Mouse (Mus musculus) liver, embryonic 14.5 days (tissue): Measurements from ENCODE around the gene Sumf1. TPM values are rescaled to one million over a fixed set of nuclear protein-coding genes. Genes with fewer than 3 reads are reported as not detected.

Source experiments
- ATAC-seq: fragments of 200-750 bp; cut with Nextera tagmentation; 2 replicates; pipeline ENCODE4 v1.8.0; 2017; ENCODE audit warnings: moderate number of reproducible peaks, mild to moderate bottlenecking, moderate library complexity; ENCODE audit not compliant: insufficient read depth
- DNase-seq, 3 experiments: peaks; one replicate each; pipeline ENCODE4 v3.0.0-alpha.2; 2012 to 2013; ENCODE audit warnings: low read depth in 3 of 3, low spot score in 3 of 3
- H3K27ac ChIP-seq: fragments of 300-500 bp; sonication (generic); 2 replicates; pipeline ENCODE4 v1.5.1; 2014; ENCODE audit warnings: moderate library complexity, mild to moderate bottlenecking, control low read depth, inconsistent platforms
- H3K27me3 ChIP-seq: fragments of 300-500 bp; sonication (generic); 2 replicates; pipeline ENCODE4 v1.6.1; 2014; ENCODE audit warnings: mild to moderate bottlenecking, low read length, moderate library complexity; ENCODE audit not compliant: control insufficient read depth, insufficient read depth
- H3K36me3 ChIP-seq: fragments of 300-500 bp; sonication (generic); replicated peaks from 2 replicates; pipeline ENCODE4 v1.6.1; 2014; ENCODE audit warnings: low read depth; ENCODE audit not compliant: control insufficient read depth, insufficient read depth
- H3K4me1 ChIP-seq, 2 experiments: fragments of 200-500 bp in 1 of 2; fragments of 300-500 bp in 1 of 2; sonication (generic) in 1 of 2; replicated peaks; 2 replicates each; pipeline ENCODE4 v1.6.1; 2012 to 2014; ENCODE audit warnings: antibody characterized with exemption in 1 of 2, inconsistent platforms in 1 of 2, low read length in 1 of 2; ENCODE audit not compliant: control insufficient read depth in 2 of 2, insufficient read depth in 2 of 2
- H3K4me2 ChIP-seq: fragments of 300-500 bp; sonication (generic); 2 replicates; pipeline ENCODE4 v1.6.1; 2014; ENCODE audit warnings: low read depth, mild to moderate bottlenecking, control low read depth, moderate library complexity
- H3K4me3 ChIP-seq, 2 experiments: fragments of 200-500 bp in 1 of 2; fragments of 300-500 bp in 1 of 2; sonication (generic) in 1 of 2; 2 replicates each; pipeline ENCODE4 v1.5.1; 2012 to 2014; ENCODE audit warnings: low read depth in 2 of 2, low read length in 2 of 2, mild to moderate bottlenecking in 2 of 2, control low read depth in 1 of 2, inconsistent platforms in 1 of 2, moderate library complexity in 1 of 2; ENCODE audit not compliant: insufficient read depth in 1 of 2
- H3K9ac ChIP-seq: fragments of 300-500 bp; sonication (generic); replicated peaks from 2 replicates; pipeline ENCODE4 v1.6.1; 2014; ENCODE audit warnings: mild to moderate bottlenecking, control low read depth, moderate library complexity
- H3K9me3 ChIP-seq: fragments of 300-500 bp; sonication (generic); 2 replicates; pipeline ENCODE4 v1.6.1; 2016; ENCODE audit warnings: low read length, mixed read lengths; ENCODE audit not compliant: control insufficient read depth
- CTCF ChIP-seq: IDR thresholded peaks from 2 replicates; pipeline ENCODE4 v1.5.1; 2016; ENCODE audit warnings: antibody characterized with exemption, low read depth, control low read depth
- EP300 ChIP-seq: IDR thresholded peaks from 2 replicates; pipeline ENCODE4 v1.6.1; 2016; ENCODE audit warnings: antibody characterized with exemption, low read depth
- WGBS: fragments of 180-500 bp; shearing (Covaris S2); extraction: QIAGEN DNeasy Blood & Tissue Kit; methylation state at CpG from one replicate; pipeline ENCODE4 v1.1.7; 2014; ENCODE audit not compliant: insufficient replicate concordance; 5-methylcytosine and 5-hydroxymethylcytosine counted together
- polyA plus RNA-seq, 2 experiments: library from polyadenylated mRNA; depleted of rRNA in 1 of 2; stranded (reverse) in 1 of 2; unstranded in 1 of 2; fragments of >200 nt; fragmentation: Nextera tagmentation in 1 of 2; extraction: Ambion mirVana in 1 of 2; gene quantifications; 2 replicates each; pipeline versions ENCODE4 v1.2.1 to v1.2.3; 2012 to 2014

Gene Sumf1
- polyA plus RNA-seq, 2 experiments: 5.4 to 8.2 TPM

DNA sequence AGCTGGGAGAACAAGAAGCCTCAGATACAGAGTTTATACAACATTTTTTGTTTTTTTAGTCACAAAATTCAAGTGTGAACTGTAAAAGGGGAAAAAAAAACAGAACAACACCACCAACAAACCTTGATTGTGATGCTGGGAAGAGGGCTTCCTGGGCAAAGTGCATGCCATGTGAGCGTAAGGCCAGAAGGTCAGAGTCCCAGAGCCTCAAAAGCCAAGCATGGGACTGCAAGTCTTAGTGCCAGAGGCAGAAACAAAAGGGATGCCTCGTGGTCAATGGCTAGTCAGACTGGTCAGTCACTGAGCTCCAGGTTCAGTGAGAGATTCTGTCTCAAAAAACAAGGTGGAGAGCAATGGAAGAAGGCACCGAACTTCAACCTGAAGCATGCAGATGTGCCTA is 92.7 kb downstream of the Sumf1 start:
- H3K4me1 ChIP-seq: no peaks in the 10 kb centered on the region
- no peak overlapping the region for H3K4me2 ChIP-seq
- WGBS: 70% methylated on average over 3 of the region's 3 CpGs
- H3K4me3 ChIP-seq: no peak overlapping the region
- ATAC-seq: no peak
- no peak for DNase-seq
- no peaks in the 10 kb centered on the region for H3K9me3 ChIP-seq
- no peak overlapping the region for H3K9ac ChIP-seq
- no peak overlapping the region for H3K27ac ChIP-seq
- no peaks in the 10 kb centered on the region for H3K27me3 ChIP-seq
- TF ChIP-seq CTCF (no peak), EP300 (no peak)
- H3K36me3 ChIP-seq: no peaks in the 10 kb centered on the region

DNA sequence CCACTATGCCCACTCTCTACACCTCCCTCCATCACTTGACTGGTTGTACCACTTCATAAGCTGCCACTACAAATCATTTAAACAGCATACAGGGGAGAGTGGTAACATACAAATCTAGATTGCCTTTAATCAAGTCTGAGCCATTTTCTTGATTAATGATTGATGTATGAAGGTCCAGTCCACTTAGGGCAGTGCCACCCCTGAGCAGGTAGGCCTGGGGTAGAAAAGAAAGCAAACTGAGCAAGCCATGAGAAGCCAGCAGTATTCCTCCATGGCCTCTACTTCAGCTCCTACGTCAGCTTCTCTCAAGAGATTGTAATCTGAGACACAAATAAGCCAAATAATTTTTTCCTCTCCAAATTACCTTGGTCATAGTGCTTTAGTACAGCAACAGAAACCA is 94.1 kb downstream of the Sumf1 start:
- Histone ChIP-seq H3K36me3 (no peaks in the 10 kb centered on the region), H3K4me1 (no peaks in the 10 kb centered on the region), H3K4me3 (no peak overlapping the region), H3K27me3 (no peaks in the 10 kb centered on the region), H3K4me2 (no peak overlapping the region), H3K9me3 (no peaks in the 10 kb centered on the region), H3K27ac (no peak overlapping the region), H3K9ac (no peak overlapping the region)
- 39% methylated on average over 1 of the region's 1 CpGs for WGBS
- DNase-seq: no peak
- TF ChIP-seq CTCF (no peak), EP300 (no peak)
- no peak for ATAC-seq

DNA sequence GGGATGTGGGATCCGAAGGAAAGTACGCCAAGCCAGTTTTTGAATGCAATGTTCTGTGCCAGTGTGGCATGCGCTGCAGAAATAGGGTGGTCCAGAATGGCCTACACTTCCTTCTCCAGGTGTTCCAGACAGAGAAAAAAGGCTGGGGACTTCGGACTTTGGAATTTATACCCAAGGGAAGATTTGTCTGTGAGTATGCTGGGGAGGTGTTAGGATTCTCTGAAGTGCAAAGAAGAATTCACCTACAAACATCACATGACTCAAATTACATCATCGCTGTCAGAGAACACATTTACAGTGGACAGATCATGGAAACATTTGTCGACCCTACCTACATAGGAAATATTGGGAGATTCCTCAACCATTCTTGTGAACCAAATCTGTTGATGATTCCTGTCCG is 109.5 kb downstream of the Sumf1 start:
- no peaks in the 10 kb centered on the region for H3K9me3 ChIP-seq
- no peak overlapping the region for H3K4me2 ChIP-seq
- 75% methylated on average over 7 of the region's 7 CpGs for WGBS
- H3K9ac ChIP-seq: no peak overlapping the region
- ATAC-seq (no peak), DNase-seq (no peak)
- H3K27ac ChIP-seq: no peak overlapping the region
- no peaks in the 10 kb centered on the region for H3K27me3 ChIP-seq
- TF ChIP-seq CTCF (no peak), EP300 (no peak)
- H3K36me3 ChIP-seq: no peaks in the 10 kb centered on the region
- H3K4me3 ChIP-seq: no peak overlapping the region
- no peaks in the 10 kb centered on the region for H3K4me1 ChIP-seq

DNA sequence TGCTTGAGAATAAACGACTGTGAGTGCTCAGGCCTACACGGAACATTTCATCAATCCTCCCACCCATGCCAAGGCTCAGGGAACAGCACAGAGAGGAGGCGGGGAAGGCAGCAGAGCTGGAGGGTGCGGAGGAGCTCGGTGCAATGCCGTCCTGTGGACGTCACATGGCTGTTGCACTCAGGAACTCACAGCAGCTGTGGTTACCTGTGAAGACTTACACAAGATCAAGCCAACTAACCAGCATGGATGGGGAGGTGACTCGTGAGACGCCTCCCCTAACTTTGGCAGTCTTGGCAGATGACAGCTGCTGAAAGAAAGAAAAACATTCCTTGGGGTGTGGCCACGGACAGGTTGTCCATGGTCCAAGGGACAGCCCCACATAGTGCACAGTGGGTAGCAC is 110.8 kb downstream of the Sumf1 start:
- DNase-seq (no peak), ATAC-seq (no peak)
- H3K36me3 ChIP-seq: no peaks in the 10 kb centered on the region
- WGBS: 78% methylated on average over 10 of the region's 10 CpGs
- H3K9ac ChIP-seq: no peak overlapping the region
- H3K4me1 ChIP-seq: no peaks in the 10 kb centered on the region
- no peak overlapping the region for H3K27ac ChIP-seq
- H3K9me3 ChIP-seq: no peaks in the 10 kb centered on the region
- H3K4me3 ChIP-seq: no peak overlapping the region
- no peak overlapping the region for H3K4me2 ChIP-seq
- no peaks in the 10 kb centered on the region for H3K27me3 ChIP-seq
- TF ChIP-seq CTCF: no peak
- no peak for TF ChIP-seq EP300

DNA sequence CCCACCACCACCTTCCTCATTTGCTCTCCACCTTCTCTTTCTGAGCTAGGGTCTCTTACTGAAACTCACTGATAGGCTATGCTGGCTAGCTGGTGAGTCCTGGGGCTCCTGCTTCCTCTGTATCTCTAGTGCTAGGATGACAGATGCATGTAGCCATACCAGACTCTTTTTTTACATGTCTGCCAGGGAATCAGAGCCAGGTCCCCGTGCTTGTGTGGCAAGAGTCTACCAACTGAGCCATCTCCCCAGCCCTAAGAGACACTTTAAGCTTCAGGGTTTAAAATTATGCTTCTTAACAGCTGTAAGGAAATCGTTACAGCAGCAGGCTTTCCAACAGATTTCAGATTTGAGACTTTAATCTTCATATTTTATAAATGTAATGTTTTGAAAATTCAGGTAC is 111.5 kb downstream of the Sumf1 start:
- 58% methylated on average over 2 of the region's 2 CpGs for WGBS
- no peaks in the 10 kb centered on the region for H3K9me3 ChIP-seq

DNA sequence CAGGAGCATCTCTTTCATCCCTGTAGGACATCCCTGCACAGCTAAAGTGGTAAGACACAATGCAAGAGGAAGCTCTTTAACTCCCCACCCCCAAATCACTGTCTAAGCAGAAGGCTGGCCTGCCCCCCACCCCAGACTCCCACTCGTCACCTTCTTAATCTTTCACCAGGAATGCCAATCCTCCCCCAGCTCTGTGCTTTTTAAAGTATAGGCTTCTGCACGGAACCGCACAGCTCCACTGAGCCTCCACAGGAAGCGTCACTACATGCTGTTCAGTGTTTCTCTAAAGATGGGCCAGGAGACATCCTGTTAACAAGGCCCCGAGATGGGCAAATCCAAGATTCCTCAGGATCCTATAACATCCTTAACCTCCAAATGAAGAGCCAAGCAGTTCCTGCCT is 112.3 kb downstream of the Sumf1 start:
- H3K9me3 ChIP-seq: no peaks in the 10 kb centered on the region

More for the DNA sequence above, 111.5 kb downstream of the Sumf1 start:
- Histone ChIP-seq H3K9ac (no peak overlapping the region), H3K27me3 (no peaks in the 10 kb centered on the region), H3K27ac (no peak overlapping the region), H3K36me3 (no peaks in the 10 kb centered on the region), H3K4me1 (no peaks in the 10 kb centered on the region), H3K4me2 (no peak overlapping the region), H3K4me3 (no peak overlapping the region)
- ATAC-seq (no peak), DNase-seq (no peak)
- no peak for TF ChIP-seq EP300
- no peak for TF ChIP-seq CTCF

More for the DNA sequence above, 112.3 kb downstream of the Sumf1 start:
- ATAC-seq (no peak), DNase-seq (no peak)
- no peaks in the 10 kb centered on the region for H3K4me1 ChIP-seq
- 74% methylated on average over 5 of the region's 5 CpGs for WGBS
- H3K36me3 ChIP-seq: no peaks in the 10 kb centered on the region
- no peaks in the 10 kb centered on the region for H3K27me3 ChIP-seq
- no peak overlapping the region for H3K9ac ChIP-seq
- H3K4me2 ChIP-seq: no peak overlapping the region
- no peak overlapping the region for H3K27ac ChIP-seq
- no peak overlapping the region for H3K4me3 ChIP-seq
- no peak for TF ChIP-seq CTCF
- TF ChIP-seq EP300: no peak
